Mouse (Mus musculus) gastrocnemius, postnatal 14 days (tissue): ENCODE data around the gene Appl2. TPM values are rescaled to one million over a fixed set of nuclear protein-coding genes. Genes with fewer than 3 reads are reported as not detected.
"Not testable (repeated sequence)": the region's sequence is repeated elsewhere in the genome, so short reads cannot be mapped to it uniquely, and the experiment has no call there.

ENCODE experiments used
- DNase-seq: peaks from one replicate; pipeline ENCODE4 v3.0.0; 2021; ENCODE audit warnings: mixed read lengths
- intact Hi-C: fragments of 180-260 bp; cut with DNase I; formaldehyde crosslinking; loops from one replicate; pipeline ENCODE4 v1.15.1; 2025; ENCODE audit warnings: low total_unique reads
- long read RNA-seq, 2 experiments: library from polyadenylated mRNA; stranded (forward); transcript quantifications; one replicate each; pipeline ENCODE4 v2.0.0; 2021
- total RNA-seq, 2 experiments: library from RNA; stranded (reverse); gene quantifications; 2 replicates each; pipeline ENCODE4 v1.2.3; 2021

Gene Appl2
- total RNA-seq = 10 to 100 TPM; 14.2 to 15.8 TPM
- long read RNA-seq, experiment 1, transcript Appl2-201 (21 exons, 3,020 nt) = major isoform, 8 of 14 reads
- long read RNA-seq, experiment 1, partial matches to known transcripts = 1 of 14 reads
- long read RNA-seq, experiment 1, other reads (novel, unspliced or antisense) = 5 of 14 reads
- long read RNA-seq, experiment 2, transcript Appl2-201 (21 exons, 3,020 nt) = major isoform, 23 of 29 reads
- long read RNA-seq, experiment 2, partial matches to known transcripts = 3 of 29 reads
- long read RNA-seq, experiment 2, other reads (novel, unspliced or antisense) = 3 of 29 reads

GRCm38 (mm10) chr10:83648131-83649020 is at the start of gene Appl2:
Gene Appl2, minus strand, starts transcription at chr10:83648738.
- peak; percentile 97 for DNase-seq
- intact Hi-C loops = no loop called here

DNA sequence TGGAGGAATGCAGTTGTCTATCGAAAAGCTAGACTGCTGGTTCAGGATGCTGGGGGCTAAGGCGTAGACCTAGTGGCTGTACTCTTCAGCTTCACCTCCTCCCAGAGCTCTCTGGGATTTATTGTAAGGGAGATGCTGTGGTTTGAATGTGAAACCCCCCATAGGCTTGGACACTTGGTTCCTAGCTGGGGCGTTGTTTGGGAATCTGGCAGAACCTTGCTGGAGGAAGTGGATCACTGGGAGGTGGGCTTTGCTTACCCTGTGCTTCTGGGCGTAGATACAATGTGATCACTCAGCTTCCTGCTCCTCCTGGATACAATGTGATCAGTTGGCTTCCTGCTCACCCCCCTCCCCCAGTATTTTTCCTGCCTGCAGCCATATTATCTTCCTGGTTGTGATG is 47.7 kb upstream of the Appl2 start:
- intact Hi-C loops = no loop called here
- no peak for DNase-seq

GRCm38 (mm10) chr10:83692175-83692895 is 43.8 kb upstream of the Appl2 start:
- no peak for DNase-seq
- intact Hi-C loops = no loop called here

GRCm38 (mm10) chr10:83688215-83688614 is 39.7 kb upstream of the Appl2 start:
- DNase-seq = no peak
- intact Hi-C loops = no loop called here

- no peak for DNase-seq
- intact Hi-C loops = no loop called here
Measured at GRCm38 (mm10) chr10:83681334-83681733, 32.8 kb upstream of the Appl2 start.

DNA sequence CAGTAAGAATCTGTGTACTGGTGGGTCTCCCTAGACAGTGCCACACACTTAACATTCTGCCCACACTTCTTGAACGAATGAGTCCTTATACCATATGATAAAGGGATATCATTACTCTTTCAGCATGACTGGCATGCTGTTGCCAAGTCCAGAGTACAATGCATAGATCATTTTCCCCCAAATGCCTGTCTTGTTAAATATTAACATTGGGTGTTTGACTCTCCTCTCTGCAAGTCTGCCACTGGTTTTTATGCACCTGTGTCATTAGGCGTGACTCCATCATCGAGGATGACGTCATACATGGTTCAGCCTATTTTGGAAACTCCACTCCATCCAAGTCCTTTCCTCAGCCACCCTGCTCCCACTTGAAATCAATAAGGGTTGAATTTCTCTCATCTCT is 18.0 kb upstream of the Appl2 start:
- intact Hi-C loops = no loop called here
- no peak for DNase-seq

GRCm38 (mm10) chr10:83661925-83662324 is 13.4 kb upstream of the Appl2 start:
- DNase-seq = no peak
- intact Hi-C loops = no loop called here

DNA sequence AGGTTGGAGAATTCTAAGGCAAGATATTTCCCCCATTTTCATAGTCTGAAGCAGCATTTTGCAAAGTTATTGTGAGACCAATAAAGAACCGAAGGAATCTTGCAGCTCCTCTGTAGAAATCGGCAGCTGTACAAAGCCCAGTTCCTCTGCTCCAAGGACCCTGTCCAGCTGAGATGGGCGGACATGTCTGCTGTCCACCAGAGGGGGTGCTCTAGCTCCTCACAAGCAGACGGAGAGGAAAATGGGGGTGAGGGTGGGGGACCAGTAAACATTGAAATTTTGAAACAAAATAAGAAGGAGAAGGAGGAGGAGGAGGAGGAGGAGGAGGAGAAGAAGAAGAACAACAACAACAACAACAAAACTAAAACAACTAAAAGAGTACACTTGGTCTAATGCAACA is 12.1 kb upstream of the Appl2 start:
- no peak for DNase-seq
- intact Hi-C loops = no loop called here

- intact Hi-C loops = no loop called here
- DNase-seq = no peak
Measured at GRCm38 (mm10) chr10:83654591-83654990, 6.1 kb upstream of the Appl2 start.

DNA sequence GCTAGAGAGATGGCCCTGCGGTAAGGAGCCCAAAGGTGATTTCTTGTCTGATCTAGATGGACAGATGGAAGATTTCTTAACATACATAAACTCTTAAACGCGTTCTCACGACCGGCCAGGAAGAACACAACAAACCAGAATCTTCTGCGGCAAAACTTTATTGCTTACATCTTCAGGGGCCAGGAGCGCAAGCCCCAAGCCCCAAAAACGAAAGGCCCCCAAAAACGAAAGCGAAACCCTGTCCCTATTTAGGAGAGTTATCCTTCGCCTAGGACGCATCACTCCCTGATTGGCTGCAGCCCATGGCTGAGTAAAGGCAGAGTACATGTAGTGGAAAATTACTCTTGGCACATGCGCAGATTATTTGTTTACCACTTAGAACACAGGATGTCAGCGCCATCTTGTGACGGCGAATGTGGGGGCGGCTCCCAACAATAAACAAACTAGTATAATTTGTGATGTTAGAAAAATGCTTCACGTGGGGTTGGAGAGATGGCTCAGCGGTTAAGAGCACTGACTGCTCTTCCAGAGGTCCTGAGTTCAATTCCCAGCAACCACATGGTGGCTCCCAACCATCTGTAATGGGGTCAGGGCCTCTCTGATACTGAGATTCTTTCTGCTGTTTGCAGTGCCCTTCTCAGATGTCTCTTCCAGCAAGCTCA is 3.8 kb upstream of the Appl2 start:
- DNase-seq, intact Hi-C loops: not testable (repeated sequence)

DNA sequence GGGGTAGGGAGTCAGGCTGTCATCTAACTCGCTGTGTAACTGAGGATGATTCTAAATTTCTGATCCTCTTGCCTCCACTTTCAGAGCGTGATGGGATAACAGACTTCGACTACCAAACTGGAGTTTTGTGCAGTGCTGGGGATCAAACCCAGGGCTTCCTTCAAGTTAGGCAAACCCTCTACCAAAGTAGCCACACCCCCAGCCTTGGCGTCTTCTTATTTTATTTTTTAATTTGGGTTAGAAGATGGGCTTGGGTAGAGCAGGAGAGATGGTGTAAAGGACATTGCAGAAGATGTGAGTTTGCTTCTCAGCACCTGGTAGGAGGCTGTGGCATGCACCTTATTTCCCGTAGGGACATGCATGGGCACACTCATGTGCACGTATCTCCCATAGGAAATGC is 499 bp upstream of the Appl2 start:
- DNase-seq = no peak

DNA sequence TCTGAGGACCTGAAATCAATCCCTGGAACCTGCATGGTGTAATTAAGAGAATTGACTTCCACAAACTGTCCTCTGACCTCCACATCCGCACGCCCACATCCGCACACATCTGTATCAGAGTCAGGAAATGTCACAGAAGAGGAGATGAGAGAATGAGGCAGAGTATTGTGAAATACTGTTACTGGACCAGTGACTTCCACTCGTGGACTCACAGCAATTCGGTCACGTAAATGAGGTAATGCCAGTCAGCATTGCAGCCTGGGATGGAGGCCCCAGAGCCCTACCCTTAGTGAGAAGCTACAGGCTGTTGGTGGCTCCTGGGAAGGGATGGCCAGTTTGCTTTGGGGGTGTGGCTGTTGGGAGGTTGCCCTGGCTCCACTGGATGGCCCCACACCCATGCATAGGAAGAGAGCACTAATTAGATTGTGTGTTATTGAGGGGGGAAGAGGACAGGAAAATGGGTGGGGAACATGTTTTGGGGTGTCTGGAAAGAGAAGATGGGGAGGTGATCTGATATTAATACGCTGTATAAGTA is 2.1 kb downstream of the Appl2 start:
- no peak for DNase-seq
- intact Hi-C loops = no loop called here

More for the DNA sequence above, 499 bp upstream of the Appl2 start:
- intact Hi-C loops = no loop called here

- no peak for DNase-seq
- intact Hi-C loops = no loop called here
Measured at GRCm38 (mm10) chr10:83645716-83645990, 2.9 kb downstream of the Appl2 start.

DNA sequence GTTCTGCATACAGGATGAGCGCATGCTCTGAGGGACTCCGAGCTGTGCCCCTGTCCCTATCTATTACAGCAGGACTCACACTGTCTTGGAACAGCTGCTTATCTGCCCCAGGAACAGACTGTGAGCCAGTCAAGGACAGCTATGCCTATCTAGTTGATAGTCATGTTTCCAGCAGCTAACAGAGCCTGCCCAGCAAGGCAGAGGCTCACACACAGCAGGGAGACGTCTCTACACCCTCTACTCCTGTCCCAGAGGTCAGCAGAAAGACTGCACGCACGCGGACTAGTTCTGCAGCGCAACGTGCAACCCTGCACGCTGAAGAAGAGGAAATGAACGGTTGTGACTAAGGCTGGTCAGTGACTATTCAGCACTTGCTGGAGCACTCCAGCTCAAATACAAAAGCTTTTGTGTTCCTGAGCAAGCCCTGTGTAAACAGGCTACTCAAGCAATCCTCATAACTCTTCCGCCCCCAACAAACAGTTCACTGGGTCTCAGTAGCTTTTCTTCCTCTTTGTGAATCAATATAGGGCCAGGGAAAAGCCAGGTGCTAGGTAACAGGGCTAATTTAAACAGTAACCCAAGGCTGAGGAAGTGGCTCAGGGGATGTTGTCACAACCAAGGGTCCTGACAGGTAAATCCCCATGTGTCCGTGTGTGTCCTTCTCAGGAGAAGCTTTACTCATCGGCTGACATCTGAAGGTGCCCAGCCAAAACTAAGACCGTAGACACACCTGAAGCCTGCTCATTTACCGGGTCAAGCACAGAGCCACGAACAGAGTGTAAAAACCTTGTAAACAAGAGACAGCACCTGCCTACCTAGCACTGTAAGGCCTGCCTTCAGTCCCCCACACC is 3.4 kb downstream of the Appl2 start:
- no peak for DNase-seq
- intact Hi-C loops = no loop called here

DNA sequence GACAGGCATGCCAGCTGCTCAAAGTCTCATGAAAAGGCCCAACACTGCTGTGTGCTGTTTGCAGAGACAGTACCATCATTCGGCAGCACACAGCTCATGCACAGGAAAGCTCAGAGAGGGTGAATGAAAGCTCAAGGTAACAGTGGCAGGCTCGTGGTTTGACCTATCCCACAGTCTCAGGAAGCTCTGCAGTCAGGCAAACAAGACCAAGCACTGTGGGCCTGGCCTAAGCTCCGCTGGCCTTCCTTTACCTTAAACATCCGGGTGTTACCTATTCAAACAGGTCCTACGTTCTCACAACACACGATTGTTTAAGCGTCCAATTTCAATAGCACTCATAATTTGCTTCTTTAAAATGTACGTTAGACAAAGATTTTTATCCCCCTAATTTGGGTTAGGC is 4.4 kb downstream of the Appl2 start:
- intact Hi-C loops = no loop called here
- DNase-seq = no peak

DNA sequence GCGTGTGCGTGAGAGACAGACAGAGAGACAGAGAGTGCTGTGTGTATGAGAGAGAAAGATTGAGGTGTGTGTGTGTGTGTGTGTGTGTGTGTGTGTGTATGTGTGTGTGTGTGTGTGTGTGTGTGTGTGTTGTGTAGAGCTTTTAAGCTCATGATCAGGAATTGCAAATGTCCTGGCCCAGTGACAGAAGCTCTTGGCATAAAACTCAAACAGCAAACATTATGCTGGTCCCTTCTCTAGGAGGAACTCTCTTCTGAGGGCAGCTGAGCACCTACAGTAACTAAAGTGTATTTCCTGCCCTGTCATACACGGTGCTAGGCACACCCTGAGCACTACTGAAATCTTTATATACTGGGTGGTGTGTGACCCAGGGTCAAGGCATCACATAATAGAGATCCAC is 6.9 kb downstream of the Appl2 start:
- DNase-seq = no peak
- intact Hi-C loops = no loop called here

- intact Hi-C loops = no loop called here
- DNase-seq = no peak
Measured at GRCm38 (mm10) chr10:83639881-83640386, 8.6 kb downstream of the Appl2 start.

GRCm38 (mm10) chr10:83637295-83637694 is 11.2 kb downstream of the Appl2 start:
- peak; percentile 89 for DNase-seq
- intact Hi-C loops = no loop called here

DNA sequence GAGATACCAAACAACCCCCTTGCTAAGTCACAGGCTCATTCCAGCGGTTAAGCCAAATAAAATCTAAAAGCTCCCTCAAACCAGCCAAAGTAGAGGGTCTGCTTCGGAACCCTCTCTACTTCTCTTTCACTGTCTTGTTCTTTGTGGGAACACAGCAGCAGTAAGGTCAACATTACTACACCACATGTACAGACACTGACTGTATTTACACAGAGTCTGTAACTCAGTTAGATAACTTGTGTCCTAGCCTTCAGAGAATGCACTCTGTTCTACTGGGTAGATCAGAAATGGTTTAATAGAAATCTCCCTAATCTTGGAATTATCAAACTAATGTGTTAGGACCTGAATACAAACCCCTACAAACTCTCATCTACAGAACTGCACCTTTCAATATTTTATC is 12.3 kb downstream of the Appl2 start:
- intact Hi-C loops = no loop called here
- DNase-seq = no peak
